23 mouse cellular contexts compared by ENCODE assay signal in the genomic region with DNA sequence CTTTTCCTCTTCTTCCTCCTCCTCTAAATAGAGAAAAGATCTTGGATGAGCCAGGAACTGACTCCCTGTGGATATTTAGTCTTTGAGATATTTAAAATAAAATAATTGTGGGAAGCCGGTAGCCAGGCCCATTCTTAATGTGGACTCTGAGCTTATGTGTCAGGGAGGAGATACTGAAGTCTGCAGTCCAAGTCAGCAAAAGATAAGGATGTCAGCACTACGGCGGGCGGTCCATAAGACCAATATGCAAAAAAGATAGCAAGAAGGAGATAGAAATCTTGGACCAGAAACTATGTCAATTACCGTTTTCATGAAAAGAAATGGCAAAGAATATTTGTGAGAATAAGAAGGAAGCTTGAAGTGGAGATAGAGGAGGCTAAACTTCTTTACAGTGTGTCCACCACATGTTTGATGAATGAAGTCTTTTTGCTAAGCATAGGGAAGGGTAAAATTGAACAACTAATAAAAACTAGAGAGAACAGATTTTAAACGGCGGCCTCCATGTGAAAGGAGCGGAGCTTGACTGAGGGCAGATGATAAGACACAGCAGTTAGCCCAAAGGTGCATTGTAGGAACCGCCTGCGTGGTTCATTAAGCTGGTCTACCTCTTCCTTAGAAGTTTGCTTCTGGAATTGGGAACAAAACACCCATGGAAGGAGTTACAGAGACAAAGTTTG. TPM values are rescaled to one million over a fixed set of nuclear protein-coding genes. Genes with fewer than 3 reads are reported as not detected.
DNase-seq lines count a peak whose midpoint lies in the region; ATAC-seq and TF ChIP-seq lines count a peak whose summit lies in the region.
"Had no signal": no experiment of that assay in that cellular context is flagged by ENCODE, and none has a peak within 500 bp of the region (broad histone marks: within the 10 kb centered on the region; RNA-seq: fewer than 3 reads in every experiment).

No protein-coding gene starts in this region.

- TF ChIP-seq RAD21 in MEL (IDR thresholded peaks at IDR 0.05; ENCODE audit: low read depth, low read length), result no peak

- H3K79me2 ChIP-seq in MEL (ENCODE audit: control insufficient read depth, insufficient read depth, low read length, poor library complexity), result peaks cover 2% of the 10 kb centered on the region; the same call in 1 of the 2 replicates

- WGBS in liver, embryonic 11.5 days, result 42% methylated on average over 10 of the region's 10 CpGs

- no peaks in the 10 kb centered on the region for H3K9me3 ChIP-seq in MEL (replicated peaks; ENCODE audit: insufficient read depth, low read length)
- no peaks in the 10 kb centered on the region for H3K9me3 ChIP-seq in liver, embryonic 11.5 days (ENCODE audit: control insufficient read depth, low read length)
- H3K9me3 ChIP-seq: embryonic facial prominence, embryonic 13.5 days; forebrain, embryonic 10.5 days; hindbrain, embryonic 15.5 days; limb, embryonic 15.5 days; megakaryocyte, embryonic 14.5 days; midbrain, embryonic 15.5 days; neural tube, embryonic 15.5 days had no signal

- peak overlapping the region; percentile 55 for H3K27ac ChIP-seq in MEL (ENCODE audit: control insufficient read depth, low read depth, low read length)
- H3K27ac ChIP-seq in liver, embryonic 11.5 days (ENCODE audit: low read depth, low read length), result peak overlapping the region; percentile 86
- H3K27ac ChIP-seq: embryonic facial prominence, embryonic 13.5 days; forebrain, embryonic 10.5 days; gastrocnemius, adult 2 months; hindbrain, embryonic 15.5 days; kidney, postnatal 0 days; limb, embryonic 15.5 days; midbrain, embryonic 15.5 days; neural tube, embryonic 15.5 days had no signal

- no peak for TF ChIP-seq CTCF in MEL (IDR thresholded peaks at IDR 0.05 in 2 of 3, conservative IDR thresholded peaks at IDR 0.05 in 1 of 3; ENCODE audit: control insufficient read depth in 1 of 3, insufficient read depth in 1 of 3, low read depth in 2 of 3, low read length in 3 of 3, poor library complexity in 1 of 3, severe bottlenecking in 1 of 3)

- peak; percentile 45 to 76; a peak in 3 of 4 replicates for TF ChIP-seq EP300 in MEL (IDR thresholded peaks at IDR 0.05; ENCODE audit: low read depth in 1 of 2, low read length in 2 of 2)

- H3K4me1 ChIP-seq in MEL (ENCODE audit: control insufficient read depth in 1 of 2, insufficient read depth in 2 of 2, low read length in 2 of 2), result peaks cover 13 to 19% of the 10 kb centered on the region in 2 experiments
- H3K4me1 ChIP-seq in liver, embryonic 11.5 days (replicated peaks; ENCODE audit: control insufficient read depth, insufficient read depth, low read length), result peaks cover 54% of the 10 kb centered on the region
- H3K4me1 ChIP-seq: embryonic facial prominence, embryonic 13.5 days; limb, embryonic 15.5 days had no signal

- DNase-seq in MEL (ENCODE audit: low read depth, low spot score), result peak; percentile 65
- no peak for DNase-seq in liver, embryonic 11.5 days (ENCODE audit: low spot score)
- no peak for DNase-seq in urinary bladder, postnatal 10 days (ENCODE audit: low spot score)
- no peak for DNase-seq in cerebellum, postnatal 14 days
- DNase-seq: B cell, adult 2 months; cerebellum, adult 9-10 months; forebrain, postnatal 0 days; gastrocnemius, adult 2 months; heart, postnatal 4 days; kidney, adult 18-20 months; lung, postnatal 14 days; right cerebral cortex, postnatal 25 days had no signal

- H3K27me3 ChIP-seq in MEL (ENCODE audit: control insufficient read depth in 1 of 2, insufficient read depth in 2 of 2, low read length in 2 of 2), result no peaks in the 10 kb centered on the region
- H3K27me3 ChIP-seq in liver, embryonic 11.5 days (replicated peaks; ENCODE audit: control insufficient read depth, insufficient read depth, low read length), result no peaks in the 10 kb centered on the region
- H3K27me3 ChIP-seq: embryonic facial prominence, embryonic 13.5 days; hindbrain, embryonic 15.5 days; limb, embryonic 15.5 days; megakaryocyte, embryonic 14.5 days; midbrain, embryonic 15.5 days; neural tube, embryonic 15.5 days had no signal

- H3K36me3 ChIP-seq in MEL (ENCODE audit: control insufficient read depth in 1 of 2, insufficient read depth in 2 of 2, low read length in 2 of 2), result peaks cover 0 to 24% of the 10 kb centered on the region in 2 experiments; a peak in 2 of 4 replicates
- H3K36me3 ChIP-seq in liver, embryonic 11.5 days (ENCODE audit: control insufficient read depth, insufficient read depth, low read length), result no peaks in the 10 kb centered on the region
- H3K36me3 ChIP-seq: embryonic facial prominence, embryonic 13.5 days; forebrain, embryonic 10.5 days; hindbrain, embryonic 15.5 days; limb, embryonic 15.5 days; midbrain, embryonic 15.5 days; neural tube, embryonic 15.5 days had no signal

- peak; percentile 86 for ATAC-seq in erythroblast, adult 5-6 weeks (replicated peaks; ENCODE audit: low FRiP score, poor library complexity, severe bottlenecking)
- ATAC-seq in liver, embryonic 11.5 days (replicated peaks; ENCODE audit: low FRiP score), result peak; percentile 85
- ATAC-seq in megakaryocyte progenitor cell, adult 5-6 weeks (replicated peaks; ENCODE audit: poor library complexity), result peak; percentile 78
- ATAC-seq in frontal cortex, adult (ENCODE audit: low TSS enrichment), result no peak
- ATAC-seq: forebrain, postnatal 0 days; midbrain, embryonic 15.5 days had no signal

- H3K4me3 ChIP-seq in MEL (ENCODE audit: control insufficient read depth in 1 of 2, insufficient read depth in 1 of 2, low read depth in 2 of 2, low read length in 2 of 2), result peak overlapping the region; percentile 32 to 49; a peak in 3 of 4 replicates
- 0 out of 2 replicates have a peak overlapping the region, but pooled peaks have one; percentile 4 for H3K4me3 ChIP-seq in liver, embryonic 11.5 days (ENCODE audit: low read depth, low read length)
- H3K4me3 ChIP-seq: embryonic facial prominence, embryonic 13.5 days; forebrain, embryonic 10.5 days; gastrocnemius, adult 2 months; hindbrain, embryonic 15.5 days; limb, embryonic 15.5 days; megakaryocyte, embryonic 14.5 days; midbrain, embryonic 15.5 days; neural tube, embryonic 15.5 days had no signal

- TF ChIP-seq POLR2A in MEL (IDR thresholded peaks at IDR 0.05; ENCODE audit: control insufficient read depth in 1 of 2, insufficient read depth in 1 of 2, low read depth in 1 of 2, low read length in 2 of 2, poor library complexity in 1 of 2), result peak; percentile 27 to 68; a peak in 2 of 4 replicates

- peak overlapping the region; percentile 54 for H3K4me2 ChIP-seq in liver, embryonic 11.5 days
- H3K4me2 ChIP-seq: embryonic facial prominence, embryonic 13.5 days; hindbrain, embryonic 15.5 days; limb, embryonic 15.5 days; midbrain, embryonic 15.5 days; neural tube, embryonic 15.5 days had no signal

- peak overlapping the region; percentile 61 for H3K9ac ChIP-seq in MEL (ENCODE audit: control insufficient read depth, low read depth, low read length, poor library complexity, severe bottlenecking)
- H3K9ac ChIP-seq in liver, embryonic 11.5 days (ENCODE audit: low read depth, low read length), result peak overlapping the region; percentile 31; the same call in 1 of the 2 replicates
- H3K9ac ChIP-seq: embryonic facial prominence, embryonic 13.5 days; forebrain, postnatal 0 days; hindbrain, embryonic 15.5 days; limb, embryonic 15.5 days; midbrain, embryonic 15.5 days; neural tube, embryonic 15.5 days had no signal

TF ChIP-seq in MEL, 35 proteins besides CTCF, POLR2A, EP300 and RAD21:
- TF ChIP-seq ZKSCAN1 (IDR thresholded peaks at IDR 0.05; ENCODE audit: low read depth, low read length) (no peak), MAX (IDR thresholded peaks at IDR 0.05; ENCODE audit: low read length) (no peak), ETS1 (IDR thresholded peaks at IDR 0.05; ENCODE audit: low read depth, low read length) (peak; percentile 45; the same call in 1 of the 2 replicates), TBP (IDR thresholded peaks at IDR 0.05; ENCODE audit: low read depth, low read length) (peak; percentile 93), HCFC1 (IDR thresholded peaks at IDR 0.05; ENCODE audit: low read depth, low read length) (no peak), NELFE (IDR thresholded peaks at IDR 0.05; ENCODE audit: low read depth, low read length) (no peak; the same call in 1 of the 2 replicates), SMC3 (IDR thresholded peaks at IDR 0.05; ENCODE audit: low read depth, low read length) (no peak), ZMIZ1 (IDR thresholded peaks at IDR 0.05; ENCODE audit: low read depth, low read length) (peak; percentile 83; the same call in 1 of the 2 replicates), ZC3H11A (IDR thresholded peaks at IDR 0.05; ENCODE audit: low read depth, low read length) (no peak), SIN3A (IDR thresholded peaks at IDR 0.05; ENCODE audit: low read length) (no peak), KAT2A (conservative IDR thresholded peaks at IDR 0.05; ENCODE audit: low read depth, low read length) (no peak), CHD1 (IDR thresholded peaks at IDR 0.05; ENCODE audit: low read depth, low read length) (no peak), NRF1 (IDR thresholded peaks at IDR 0.05; ENCODE audit: insufficient read depth, low read depth, low read length, poor library complexity, severe bottlenecking) (no peak), UBTF (IDR thresholded peaks at IDR 0.05; ENCODE audit: borderline replicate concordance, insufficient read depth, low read depth, low read length) (no peak), TAL1 (IDR thresholded peaks at IDR 0.05; ENCODE audit: low read length) (no peak; the same call in 1 of the 2 replicates), ELF1 (IDR thresholded peaks at IDR 0.05; ENCODE audit: low read depth, low read length) (no peak), TCF12 (IDR thresholded peaks at IDR 0.05; ENCODE audit: low read depth, low read length) (peak; percentile 66), GATA1 (IDR thresholded peaks at IDR 0.05; ENCODE audit: low read depth, low read length) (peak; percentile 88), MXI1 (IDR thresholded peaks at IDR 0.05; ENCODE audit: low read depth, low read length) (no peak), CHD2 (IDR thresholded peaks at IDR 0.05; ENCODE audit: low read length) (no peak), USF2 (IDR thresholded peaks at IDR 0.05; ENCODE audit: borderline replicate concordance in 1 of 2, insufficient read depth in 1 of 2, low read depth in 1 of 2, low read length in 2 of 2) (no peak)

RNA-seq across cellular contexts. Expression of a gene that starts 20.1 kb away (rescaled TPM):
- total RNA-seq in MEL (2012; rRNA removed), result 4.0 and 5.6 TPM in 2 replicates
- 10 to 100 TPM in 1 of 2 experiments, not detected in 1; 12.5 TPM for polyA plus RNA-seq in MEL (2012; ENCODE audit: insufficient read depth in 1 of 2, insufficient read length in 2 of 2, low read depth in 1 of 2, low replicate concordance in 2 of 2, missing spikeins in 1 of 2)
- total RNA-seq in erythroblast, adult 5-6 weeks (2015; ENCODE audit: low replicate concordance), result 3.3 and 5.0 TPM in 2 replicates
- total RNA-seq in erythroblast, adult 5-6 weeks (2017; ENCODE audit: low replicate concordance), result 4.2 and 7.4 TPM in 2 replicates
- 18.5 and 23.5 TPM in 2 replicates for polyA plus RNA-seq in liver, embryonic 11.5 days (2014; fragmentation: Nextera tagmentation; extraction: Ambion mirVana)
- total RNA-seq in megakaryocyte progenitor cell, adult 5-6 weeks (2015), result 8.1 and 9.2 TPM in 2 replicates
- 4.2 and 6.8 TPM in 2 replicates for total RNA-seq in megakaryocyte progenitor cell, adult 5-6 weeks (2017)
